Mouse (Mus musculus) liver, embryonic 15.5 days (tissue): ENCODE measurements around the gene Lrrc47. TPM values are rescaled to one million over a fixed set of nuclear protein-coding genes. Genes with fewer than 3 reads are reported as not detected.

Experiments
- ATAC-seq: fragments of 200-750 bp; cut with Nextera tagmentation; 2 replicates; pipeline ENCODE4 v1.8.0; 2017; ENCODE audit warnings: moderate number of reproducible peaks, mild to moderate bottlenecking, moderate library complexity; ENCODE audit not compliant: insufficient read depth
- H3K27ac ChIP-seq: fragments of 300-500 bp; sonication (generic); replicated peaks from 2 replicates; pipeline ENCODE4 v1.5.1; 2015; ENCODE audit warnings: mild to moderate bottlenecking, inconsistent platforms
- H3K27me3 ChIP-seq: fragments of 300-500 bp; sonication (generic); 2 replicates; pipeline ENCODE4 v1.6.1; 2015; ENCODE audit warnings: mild to moderate bottlenecking, inconsistent platforms
- H3K36me3 ChIP-seq: fragments of 300-500 bp; sonication (generic); replicated peaks from 2 replicates; pipeline ENCODE4 v1.6.1; 2015; ENCODE audit warnings: moderate library complexity, mild to moderate bottlenecking, inconsistent platforms
- H3K4me1 ChIP-seq: fragments of 300-500 bp; sonication (generic); replicated peaks from 2 replicates; pipeline ENCODE4 v1.6.1; 2015; ENCODE audit warnings: inconsistent platforms
- H3K4me2 ChIP-seq: fragments of 300-500 bp; sonication (generic); 2 replicates; pipeline ENCODE4 v1.6.1; 2015; ENCODE audit warnings: moderate library complexity, mild to moderate bottlenecking, inconsistent platforms
- H3K4me3 ChIP-seq: fragments of 300-500 bp; sonication (generic); replicated peaks from 2 replicates; pipeline ENCODE4 v1.5.1; 2015; ENCODE audit warnings: mild to moderate bottlenecking, inconsistent platforms
- H3K9ac ChIP-seq: fragments of 300-500 bp; sonication (generic); 2 replicates; pipeline ENCODE4 v1.6.1; 2015; ENCODE audit warnings: moderate library complexity, mild to moderate bottlenecking, inconsistent platforms
- H3K9me3 ChIP-seq: fragments of 300-500 bp; sonication (generic); replicated peaks from 2 replicates; pipeline ENCODE4 v1.6.1; 2016; ENCODE audit warnings: inconsistent platforms
- WGBS: fragments of 180-500 bp; shearing (Covaris S2); methylation state at CpG from one replicate; pipeline ENCODE4 v1.1.7; 2015; ENCODE audit warnings: mixed read lengths; ENCODE audit not compliant: insufficient replicate concordance; 5-methylcytosine and 5-hydroxymethylcytosine counted together
- polyA plus RNA-seq: library from polyadenylated mRNA; unstranded; fragments of >200 nt; fragmentation: Nextera tagmentation; extraction: Ambion mirVana; gene quantifications from 2 replicates; pipeline ENCODE4 v1.2.1, GENCODE M21; 2015

Lrrc47 gene
- polyA plus RNA-seq, 1 experiment from 2014 or later = 16.8 TPM

DNA sequence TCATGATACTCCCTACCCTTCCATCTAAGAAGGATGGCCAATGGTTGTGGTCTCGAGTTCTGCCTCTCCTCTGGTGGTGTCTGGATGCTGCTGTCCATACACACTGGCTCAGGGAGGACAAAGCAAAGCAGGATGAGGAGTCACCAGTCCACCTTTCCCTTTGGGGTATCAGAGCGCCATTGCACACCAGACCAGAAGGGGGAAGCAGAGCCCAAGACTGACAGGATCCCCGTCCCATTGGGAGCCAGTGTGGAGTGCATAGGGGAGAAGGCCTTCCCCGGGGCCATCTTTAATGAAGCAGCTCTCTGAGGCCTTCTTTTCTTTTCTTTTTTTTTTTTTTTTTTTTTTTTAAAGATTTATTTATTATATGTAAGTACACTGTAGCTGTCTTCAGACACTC, 41.5 kb downstream of the Lrrc47 start:
- WGBS = 36% methylated on average over 4 of the region's 4 CpGs
- H3K36me3 ChIP-seq = no peaks in the 10 kb centered on the region
- peaks cover 22% of the 10 kb centered on the region; the same call in 1 of the 2 replicates for H3K27me3 ChIP-seq
- ATAC-seq = no peak
- H3K9me3 ChIP-seq = no peaks in the 10 kb centered on the region
- no peaks in the 10 kb centered on the region for H3K4me1 ChIP-seq
- H3K4me3 ChIP-seq = no peak overlapping the region
- no peak overlapping the region for H3K9ac ChIP-seq
- H3K4me2 ChIP-seq = no peak overlapping the region
- H3K27ac ChIP-seq = no peak overlapping the region

DNA sequence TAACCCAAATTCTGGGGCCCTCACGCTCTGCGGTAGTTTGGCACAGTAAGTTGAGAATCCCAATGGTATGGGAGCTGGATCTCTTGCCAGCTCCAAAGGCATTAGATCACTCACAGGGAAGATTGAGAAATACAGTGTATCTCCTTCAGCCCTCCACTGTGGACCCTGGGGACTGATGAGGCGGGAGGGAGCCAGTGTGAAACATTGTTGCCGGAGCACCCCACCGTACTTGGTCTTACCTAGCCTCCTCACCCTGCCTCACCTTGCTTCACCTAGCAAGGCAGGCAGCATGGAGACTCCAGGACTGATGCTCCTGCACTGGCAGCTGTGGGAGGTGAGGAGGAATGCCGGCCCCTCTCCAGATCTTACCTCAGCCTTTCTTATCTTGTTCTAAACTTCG, 44.0 kb downstream of the Lrrc47 start:
- no peak for ATAC-seq
- Histone ChIP-seq H3K27me3 (peaks cover 22% of the 10 kb centered on the region; the same call in 1 of the 2 replicates), H3K36me3 (no peaks in the 10 kb centered on the region), H3K4me2 (no peak overlapping the region), H3K9me3 (no peaks in the 10 kb centered on the region), H3K9ac (no peak overlapping the region), H3K27ac (no peak overlapping the region), H3K4me3 (no peak overlapping the region), H3K4me1 (no peaks in the 10 kb centered on the region)
- WGBS = 68% methylated on average over 7 of the region's 7 CpGs

- H3K27ac ChIP-seq = no peak overlapping the region
- no peaks in the 10 kb centered on the region for H3K4me1 ChIP-seq
- H3K9me3 ChIP-seq = no peaks in the 10 kb centered on the region
- H3K27me3 ChIP-seq = peaks cover 22% of the 10 kb centered on the region; the same call in 1 of the 2 replicates
- no peak overlapping the region for H3K9ac ChIP-seq
- H3K4me3 ChIP-seq = no peak overlapping the region
- H3K4me2 ChIP-seq = no peak overlapping the region
- ATAC-seq = no peak
- H3K36me3 ChIP-seq = no peaks in the 10 kb centered on the region
- WGBS = 64% methylated on average over 2 of the region's 2 CpGs
These were observed 44.5 kb downstream of the Lrrc47 start for GRCm38 (mm10) chr4:154056046-154056445.

DNA sequence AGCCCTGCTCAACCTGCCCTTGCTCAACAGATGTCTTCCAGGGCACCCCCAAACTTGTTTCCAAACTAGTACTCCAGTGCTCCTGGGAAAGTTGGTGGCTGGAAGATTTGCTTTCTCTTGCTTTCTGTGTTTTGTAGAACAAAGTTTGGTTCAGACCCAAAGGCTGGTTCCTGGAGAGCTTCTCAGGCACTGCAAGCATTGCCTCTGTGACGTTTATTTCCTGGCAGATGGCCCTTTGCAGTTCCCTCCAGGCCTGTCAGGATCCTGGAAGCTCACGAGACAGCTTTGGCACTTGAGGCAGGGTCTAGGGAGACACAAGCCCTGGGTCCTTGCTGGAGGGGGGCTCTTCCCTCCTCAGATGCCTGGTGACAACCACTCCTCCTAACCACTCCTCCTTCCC, 45.1 kb downstream of the Lrrc47 start:
- no peak overlapping the region for H3K27ac ChIP-seq
- H3K9ac ChIP-seq = no peak overlapping the region
- H3K9me3 ChIP-seq = no peaks in the 10 kb centered on the region
- no peak overlapping the region for H3K4me3 ChIP-seq
- no peaks in the 10 kb centered on the region for H3K4me1 ChIP-seq
- no peak overlapping the region for H3K4me2 ChIP-seq
- WGBS = 33% methylated on average over 2 of the region's 2 CpGs
- H3K27me3 ChIP-seq = peaks cover 22% of the 10 kb centered on the region; the same call in 1 of the 2 replicates
- H3K36me3 ChIP-seq = no peaks in the 10 kb centered on the region
- ATAC-seq = no peak

DNA sequence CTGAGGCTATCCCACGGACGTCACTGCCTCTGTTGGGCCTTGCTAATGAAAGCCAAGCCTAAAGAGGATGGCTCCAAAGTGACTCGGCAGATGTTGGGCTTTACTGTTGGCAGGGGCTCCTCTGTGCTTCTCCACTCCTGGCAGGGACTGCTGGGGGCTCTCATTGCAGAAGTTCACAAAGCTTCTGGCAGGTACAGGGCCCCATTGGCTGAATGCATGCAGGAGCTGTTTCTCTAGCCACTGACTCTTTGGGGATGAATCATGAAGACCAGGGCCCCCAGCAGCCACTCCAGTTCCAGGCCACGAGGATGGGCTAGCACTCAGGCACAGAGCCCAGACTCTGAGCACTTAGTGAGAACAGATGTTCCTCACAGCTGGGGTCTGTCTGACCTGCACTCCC, 46.2 kb downstream of the Lrrc47 start:
- H3K4me3 ChIP-seq = no peak overlapping the region
- H3K4me1 ChIP-seq = no peaks in the 10 kb centered on the region
- no peak overlapping the region for H3K4me2 ChIP-seq
- no peak overlapping the region for H3K9ac ChIP-seq
- WGBS = 42% methylated on average over 4 of the region's 4 CpGs
- H3K27me3 ChIP-seq = peaks cover 22% of the 10 kb centered on the region; the same call in 1 of the 2 replicates
- H3K9me3 ChIP-seq = no peaks in the 10 kb centered on the region
- H3K27ac ChIP-seq = no peak overlapping the region
- ATAC-seq = no peak
- H3K36me3 ChIP-seq = no peaks in the 10 kb centered on the region

DNA sequence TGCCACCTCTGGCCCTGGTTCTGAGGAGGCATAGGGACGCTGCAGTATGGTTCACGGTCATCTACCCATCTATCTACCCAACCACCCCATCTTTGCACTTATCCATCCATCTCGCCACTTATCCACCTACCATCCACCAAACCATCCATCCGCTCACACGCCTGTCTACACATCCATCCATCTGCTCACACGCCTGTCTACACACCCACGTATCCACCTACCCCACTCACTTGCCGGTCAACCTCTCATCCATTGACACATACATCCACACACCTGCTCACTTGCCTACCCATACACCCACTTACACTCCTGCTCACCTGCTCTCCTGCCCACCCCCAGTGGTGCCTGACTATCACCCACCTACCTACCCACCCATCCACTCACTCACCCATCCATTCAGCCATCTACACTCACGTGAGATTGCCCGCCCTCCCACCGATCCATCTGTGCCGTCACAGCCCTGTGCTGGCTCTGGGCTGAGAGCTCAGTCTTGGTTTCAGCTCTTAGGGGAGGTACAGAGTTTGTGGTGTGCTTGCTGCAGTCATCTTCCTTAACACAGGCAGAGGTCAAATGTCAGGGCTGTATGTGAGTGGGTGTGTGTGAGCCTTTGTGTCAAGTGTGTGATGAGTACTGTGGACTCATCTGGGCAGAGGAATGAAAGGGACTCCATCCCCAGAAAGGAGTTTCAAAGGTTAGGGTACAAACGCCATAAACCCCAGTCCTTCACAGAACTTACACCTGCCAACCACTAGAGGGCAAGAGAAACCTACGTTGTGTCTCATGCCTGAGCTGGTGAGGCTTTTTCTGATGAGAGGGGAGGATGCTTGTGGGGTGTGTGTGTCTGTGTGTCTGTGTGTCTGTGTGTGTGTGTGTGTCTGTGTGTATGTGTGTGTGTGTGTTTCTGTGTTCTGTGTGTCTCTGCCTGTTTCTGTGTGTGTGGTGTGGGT, 53.6 kb downstream of the Lrrc47 start:
- H3K4me3 ChIP-seq = no peak overlapping the region
- no peak for ATAC-seq

GRCm38 (mm10) chr4:154070896-154071295, 59.4 kb downstream of the Lrrc47 start:
- H3K4me1 ChIP-seq = no peaks in the 10 kb centered on the region
- H3K36me3 ChIP-seq = no peaks in the 10 kb centered on the region
- H3K4me3 ChIP-seq = no peak overlapping the region
- no peak overlapping the region for H3K27ac ChIP-seq
- H3K9me3 ChIP-seq = no peaks in the 10 kb centered on the region
- 3% methylated on average over 5 of the region's 5 CpGs for WGBS
- H3K9ac ChIP-seq = no peak overlapping the region
- peaks cover 46% of the 10 kb centered on the region for H3K27me3 ChIP-seq
- ATAC-seq = no peak
- no peak overlapping the region for H3K4me2 ChIP-seq

More for the DNA sequence above, 53.6 kb downstream of the Lrrc47 start:
- H3K27me3 ChIP-seq = peaks cover 10% of the 10 kb centered on the region
- 42% methylated on average over 14 of the region's 14 CpGs for WGBS
- H3K9ac ChIP-seq = no peak overlapping the region
- no peaks in the 10 kb centered on the region for H3K9me3 ChIP-seq
- H3K4me1 ChIP-seq = no peaks in the 10 kb centered on the region
- H3K27ac ChIP-seq = no peak overlapping the region
- H3K36me3 ChIP-seq = no peaks in the 10 kb centered on the region
- H3K4me2 ChIP-seq = no peak overlapping the region

Other genes with a start within 250 kb of the Lrrc47 start
- 50.2 and 53.7 TPM in 2 replicates for gene A430005L14Rik, start 54.5 kb upstream of the Lrrc47 start, polyA plus RNA-seq
- 7.1 and 7.4 TPM in 2 replicates for gene Dffb, start 36.6 kb upstream of the Lrrc47 start, polyA plus RNA-seq
- 6.4 and 6.7 TPM in 2 replicates for gene Cep104, start 36.5 kb upstream of the Lrrc47 start, polyA plus RNA-seq
- gene Smim1, start 14.5 kb downstream of the Lrrc47 start, polyA plus RNA-seq = 321 and 326 TPM in 2 replicates
- gene Ccdc27, start 30.9 kb downstream of the Lrrc47 start, polyA plus RNA-seq = 0.08 TPM in 1 of 2 replicates, not detected in the other
- gene Trp73, start 128.5 kb downstream of the Lrrc47 start, polyA plus RNA-seq = 0.05 TPM in 1 of 2 replicates, not detected in the other
- 26.4 and 26.8 TPM in 2 replicates for gene Wrap73, start 130.6 kb downstream of the Lrrc47 start, polyA plus RNA-seq
- gene Tprgl, start 148.9 kb downstream of the Lrrc47 start, polyA plus RNA-seq = 149 and 154 TPM in 2 replicates
- 1.4 and 2.1 TPM in 2 replicates for gene Megf6, start 159.0 kb downstream of the Lrrc47 start, polyA plus RNA-seq